Mouse (Mus musculus) large intestine, adult 2 months (tissue): ENCODE results near the gene 1810009A15Rik. TPM values are rescaled to one million over a fixed set of nuclear protein-coding genes. Genes with fewer than 3 reads are reported as not detected.
A peak's percentile ranks its signal among the peaks of the same experiment; 100 is the strongest.
"Not testable (repeated sequence)": the region's sequence is repeated elsewhere in the genome, so short reads cannot be mapped to it uniquely, and the experiment has no call there.

Experiments
- DNase-seq: peaks from one replicate; pipeline ENCODE4 v3.0.0-alpha.2; 2012; ENCODE audit warnings: low read depth, low spot score
- WGBS: fragments of 180-500 bp; shearing (Covaris S2); methylation state at CpG from one replicate; pipeline ENCODE4 v1.1.7; 2018; 5-methylcytosine and 5-hydroxymethylcytosine counted together
- polyA plus RNA-seq: library from polyadenylated mRNA; depleted of rRNA; stranded (reverse); fragments of >200 nt; gene quantifications from 2 replicates; pipeline ENCODE4 v1.2.3, GENCODE M21; 2012

Gene 1810009A15Rik
- polyA plus RNA-seq, 1 experiment, result 17.7 TPM

- peak; percentile 24 for DNase-seq
- WGBS, result 33% methylated on average over 10 of the region's 10 CpGs
Measured at GRCm38 (mm10) chr19:8872266-8872840, 16.3 kb upstream of the 1810009A15Rik start.

GRCm38 (mm10) chr19:8875031-8875430 is 13.6 kb upstream of the 1810009A15Rik start:
- 87% methylated on average over 7 of the region's 7 CpGs for WGBS
- no peak for DNase-seq

- DNase-seq, result peak; percentile 64
- under 1% methylated on average over 42 of the region's 42 CpGs for WGBS
Measured at GRCm38 (mm10) chr19:8880311-8881033, 8.2 kb upstream of the 1810009A15Rik start, which contains the start of gene Uqcc3. TSS of gene Uqcc3 (minus strand) at chr19:8880923.

DNA sequence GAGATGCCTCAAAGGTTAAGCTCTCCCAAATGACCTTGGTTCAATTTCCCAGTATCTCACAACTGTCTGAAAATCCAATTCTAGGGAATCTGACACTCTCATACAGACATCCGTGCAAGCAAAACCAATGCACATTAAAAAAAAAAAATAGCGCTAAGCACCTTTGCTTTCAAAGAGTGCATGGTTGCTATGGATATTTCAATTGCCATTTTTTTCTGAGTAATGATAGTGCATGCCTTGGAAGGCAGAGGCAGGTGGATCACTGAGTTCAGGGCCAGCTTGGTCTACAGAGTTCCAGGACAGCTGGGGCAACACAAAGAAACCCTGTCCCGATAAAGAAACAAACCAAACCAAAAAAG is 7.6 kb upstream of the 1810009A15Rik start:
- 4% methylated on average over 3 of the region's 3 CpGs for WGBS
- DNase-seq, result no peak

DNA sequence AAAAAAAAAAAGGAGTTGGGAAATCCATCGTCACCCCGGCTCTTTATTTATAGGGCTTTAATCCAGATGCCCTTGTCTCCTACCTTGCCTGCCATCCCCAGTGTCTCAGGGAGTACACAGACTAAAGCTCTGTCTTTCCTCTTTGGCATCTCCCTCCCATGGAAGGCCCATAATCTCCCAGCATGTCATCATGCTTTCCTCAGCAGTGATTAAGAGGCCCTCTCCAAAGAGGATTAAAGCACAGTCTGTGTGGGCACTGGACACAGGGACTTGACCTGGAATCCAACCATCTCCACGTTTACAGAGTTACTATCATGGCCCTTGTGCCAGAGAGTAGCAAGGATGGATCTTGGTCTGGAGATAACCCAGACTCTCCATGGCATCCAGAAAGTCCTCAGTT is 5.0 kb upstream of the 1810009A15Rik start, which contains the start of the genes Lbhd1 and Gm49403:
Lbhd1 (plus strand) TSS at position 117 of the 400 bp plus-strand sequence.
Gm49403 (plus strand) TSS at position 315 of the 400 bp plus-strand sequence.
- WGBS, result 75% methylated on average over 3 of the region's 3 CpGs
- DNase-seq, result no peak

DNA sequence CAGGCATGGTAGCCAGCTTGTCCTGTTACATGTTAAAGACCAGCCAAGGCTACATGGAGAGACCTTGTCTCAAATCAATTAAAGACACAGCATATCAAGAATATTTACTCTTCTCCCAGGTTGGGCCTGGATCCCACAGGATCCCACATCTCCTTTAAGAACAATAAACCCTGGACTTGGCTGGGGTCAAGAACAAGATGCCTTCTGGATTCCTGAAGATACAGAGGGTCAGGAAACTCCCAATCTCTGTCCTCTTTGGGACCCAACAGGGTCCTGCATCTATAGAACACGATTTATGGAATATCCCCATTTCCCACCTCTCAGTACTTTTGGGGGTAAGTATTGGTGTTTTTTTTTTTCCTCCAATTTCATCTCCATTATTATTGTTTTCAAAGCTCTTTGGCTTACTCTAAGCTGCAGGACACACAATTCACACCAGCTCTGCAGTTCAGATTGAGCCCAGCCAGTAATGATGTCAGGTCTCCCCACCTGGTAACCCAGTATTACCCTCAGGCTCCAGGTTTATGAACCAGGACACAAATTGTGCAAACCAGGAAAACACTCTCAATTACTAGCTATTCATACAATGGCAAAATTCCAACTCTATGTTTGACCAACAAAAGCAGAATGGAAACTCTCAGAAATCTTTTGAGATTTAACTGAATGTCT is 1.6 kb upstream of the 1810009A15Rik start:
- DNase-seq, result no peak
- WGBS, result 46% methylated on average over 1 of the region's 1 CpGs

- DNase-seq, result no peak
- WGBS, result 10% methylated on average over 19 of the region's 19 CpGs
Measured at GRCm38 (mm10) chr19:8887585-8888463, 829 bp upstream of the 1810009A15Rik start.

- DNase-seq, result peak; percentile 78
- 1% methylated on average over 54 of the region's 54 CpGs for WGBS
Measured at GRCm38 (mm10) chr19:8892829-8893766, 4.4 kb downstream of the 1810009A15Rik start, which contains the start of gene Ints5. TSS of gene Ints5 (plus strand) at chr19:8893005.

DNA sequence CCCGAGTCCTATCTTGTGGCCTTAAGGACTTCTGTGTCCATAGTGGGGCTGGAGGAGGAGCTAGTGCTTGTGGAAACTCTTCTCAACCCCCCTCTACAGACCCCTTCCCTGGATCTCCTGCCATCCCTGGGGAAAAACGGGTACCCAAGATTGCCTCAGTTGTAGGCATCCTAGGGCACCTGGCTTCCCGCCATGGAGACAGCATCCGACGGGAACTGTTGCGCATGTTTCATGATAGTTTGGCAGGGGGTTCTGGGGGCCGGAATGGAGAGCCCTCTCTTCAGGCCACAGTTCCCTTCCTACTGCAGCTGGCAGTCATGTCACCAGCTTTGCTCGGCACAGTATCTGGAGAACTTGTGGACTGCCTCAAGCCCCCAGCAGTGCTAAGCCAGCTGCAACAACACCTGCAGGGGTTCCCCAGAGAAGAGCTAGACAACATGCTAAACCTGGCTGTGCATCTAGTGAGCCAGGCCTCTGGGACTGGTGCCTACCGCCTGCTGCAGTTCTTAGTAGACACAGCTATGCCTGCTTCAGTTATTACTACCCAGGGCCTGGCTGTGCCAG is 6.8 kb downstream of the 1810009A15Rik start:
- WGBS, result 91% methylated on average over 9 of the region's 9 CpGs
- no peak for DNase-seq

GRCm38 (mm10) chr19:8896231-8896630 is 7.6 kb downstream of the 1810009A15Rik start:
- not testable (repeated sequence) for DNase-seq
- WGBS, result 63% methylated on average over 5 of the region's 5 CpGs

DNA sequence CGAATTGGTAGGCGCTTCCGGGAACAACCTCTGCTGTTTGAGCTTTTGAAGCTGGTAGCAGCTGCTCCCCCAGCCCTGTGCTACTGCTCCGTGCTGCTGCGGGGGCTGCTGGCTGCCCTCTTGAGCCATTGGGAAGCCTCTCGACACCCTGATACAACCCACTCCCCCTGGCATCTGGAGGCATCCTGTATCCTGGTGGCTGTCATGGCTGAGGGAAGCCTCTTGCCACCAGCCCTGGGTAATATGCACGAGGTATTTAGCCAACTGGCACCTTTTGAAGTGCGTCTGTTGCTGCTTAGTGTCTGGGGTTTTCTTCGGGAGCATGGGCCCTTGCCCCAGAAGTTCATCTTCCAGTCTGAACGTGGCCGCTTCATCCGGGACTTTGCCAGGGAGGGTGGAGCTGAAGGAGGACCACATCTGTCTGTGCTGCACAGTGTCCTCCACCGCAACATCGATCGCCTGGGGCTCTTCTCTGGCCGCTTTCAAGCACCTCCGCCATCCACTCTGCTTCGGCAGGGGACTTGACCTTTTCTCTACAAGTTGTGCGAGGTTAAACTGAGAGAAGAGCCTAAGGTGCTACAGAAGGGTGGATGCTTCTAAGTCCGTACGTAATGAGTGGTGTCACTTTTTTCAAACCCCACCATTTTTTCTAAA is 8.7 kb downstream of the 1810009A15Rik start:
- WGBS, result 13% methylated on average over 21 of the region's 21 CpGs
- not testable (repeated sequence) for DNase-seq

- WGBS, result under 1% methylated on average over 53 of the region's 53 CpGs
- DNase-seq, result peak; percentile 88
Measured at GRCm38 (mm10) chr19:8897865-8898495, 9.3 kb downstream of the 1810009A15Rik start, which contains the start of gene Ganab. TSS of gene Ganab (plus strand) at chr19:8898071.

DNA sequence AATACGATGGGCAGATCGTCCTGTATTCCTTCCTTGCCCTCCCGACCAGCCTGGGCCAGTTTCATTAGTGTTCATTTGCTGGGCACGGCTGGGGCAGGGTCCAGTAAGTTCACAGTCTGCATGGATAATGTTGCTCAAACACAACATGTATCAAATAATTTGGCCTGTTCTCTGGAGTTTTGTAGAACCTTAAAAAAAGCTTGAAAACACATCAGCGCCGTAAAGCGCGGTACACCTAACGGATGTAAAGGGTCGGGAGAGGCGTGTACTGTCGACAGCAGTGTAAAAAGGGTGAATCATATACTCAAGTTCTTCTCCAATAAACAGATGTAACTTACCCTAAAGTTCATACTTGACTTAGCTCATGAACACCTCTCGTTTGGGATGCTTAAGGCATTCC is 9.9 kb downstream of the 1810009A15Rik start:
- no peak for DNase-seq
- 1% methylated on average over 13 of the region's 13 CpGs for WGBS

- no peak for DNase-seq
- 10% methylated on average over 3 of the region's 3 CpGs for WGBS
Measured at GRCm38 (mm10) chr19:8899079-8899478, 10.4 kb downstream of the 1810009A15Rik start.

DNA sequence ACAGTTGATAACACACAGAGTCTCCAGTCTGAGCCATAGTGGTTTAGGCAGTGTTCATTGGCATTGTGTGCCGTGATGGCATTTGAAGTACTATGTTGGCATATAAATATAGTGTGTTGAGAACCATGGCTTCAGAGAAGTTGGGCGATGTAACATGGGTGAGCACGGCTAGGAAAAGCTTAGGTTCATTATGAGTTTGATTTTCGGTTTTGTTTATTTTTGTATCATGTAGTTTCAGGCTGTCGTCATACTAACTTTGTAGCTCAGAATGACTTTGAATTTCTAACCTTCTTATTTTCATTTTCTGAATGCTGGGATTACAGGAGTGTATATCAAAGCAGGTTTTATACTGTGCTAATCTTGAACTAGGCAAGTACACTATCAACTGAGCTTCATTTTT is 14.8 kb downstream of the 1810009A15Rik start:
- DNase-seq, result no peak
- 92% methylated on average over 5 of the region's 5 CpGs for WGBS

- 87% methylated on average over 6 of the region's 6 CpGs for WGBS
- no peak for DNase-seq
Measured at GRCm38 (mm10) chr19:8908531-8908930, 19.9 kb downstream of the 1810009A15Rik start.

DNA sequence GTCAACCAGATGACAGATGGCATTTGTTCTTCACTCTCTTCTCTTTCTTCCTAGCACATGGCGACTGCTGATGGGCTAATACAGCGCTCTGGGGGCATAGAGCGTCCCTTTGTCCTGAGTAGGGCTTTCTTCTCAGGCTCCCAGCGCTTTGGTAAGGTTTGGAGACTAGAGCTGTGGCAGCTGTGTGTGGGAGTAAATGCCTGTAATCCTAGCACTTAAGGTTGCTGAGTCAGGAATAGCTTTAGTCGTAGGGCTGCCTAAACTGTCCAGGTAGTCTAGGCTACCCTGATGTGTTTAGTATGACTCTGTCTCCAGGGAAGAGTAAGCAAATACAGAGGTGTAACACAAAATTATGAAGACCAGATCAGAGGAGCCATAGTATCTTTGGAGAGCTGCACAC is 23.2 kb downstream of the 1810009A15Rik start:
- no peak for DNase-seq
- 94% methylated on average over 5 of the region's 5 CpGs for WGBS
